Mouse (Mus musculus) lung, postnatal 10 days (tissue): ENCODE results near the gene Hand1.

Experiments
- DNase-seq: peaks from one replicate; pipeline ENCODE4 v3.0.0; 2021

Gene Hand1

GRCm38 (mm10) chr11:57801766-57802510 lies 30.7 kb downstream of the Hand1 start:
- peak; percentile 78 for DNase-seq

GRCm38 (mm10) chr11:57800971-57801765 lies 31.4 kb downstream of the Hand1 start, which contains the start of gene Sap30l:
Gene Sap30l (plus strand): TSS chr11:57801637.
- DNase-seq, result peak; percentile 98

GRCm38 (mm10) chr11:57800266-57800951 lies 32.2 kb downstream of the Hand1 start:
- no peak for DNase-seq

GRCm38 (mm10) chr11:57799456-57799855 lies 33.2 kb downstream of the Hand1 start:
- no peak for DNase-seq

GRCm38 (mm10) chr11:57797828-57798227 lies 34.8 kb downstream of the Hand1 start:
- DNase-seq, result no peak

GRCm38 (mm10) chr11:57795086-57795485 lies 37.5 kb downstream of the Hand1 start:
- no peak for DNase-seq

- DNase-seq, result no peak
These were observed 41.6 kb downstream of the Hand1 start for GRCm38 (mm10) chr11:57790866-57791535.

- DNase-seq, result peak; percentile 37
These were observed 44.7 kb downstream of the Hand1 start for GRCm38 (mm10) chr11:57787913-57788312.

GRCm38 (mm10) chr11:57786616-57787418 lies 45.8 kb downstream of the Hand1 start:
- DNase-seq, result peak; percentile 58

GRCm38 (mm10) chr11:57779824-57780223 lies 52.8 kb downstream of the Hand1 start:
- no peak for DNase-seq
